Mouse (Mus musculus) spleen, adult 2 months (tissue): ENCODE measurements around the gene Rint1.

Experiments used
- CTCF ChIP-seq: fragments of 200-500 bp; IDR thresholded peaks from 2 replicates; pipeline ENCODE4 v1.5.1; 2011; ENCODE audit warnings: mild to moderate bottlenecking, inconsistent platforms; ENCODE audit not compliant: insufficient read depth, insufficient read length, insufficient replicate concordance; ENCODE audit errors: extremely low read depth
- POLR2A ChIP-seq: fragments of 200-500 bp; IDR thresholded peaks from 2 replicates; pipeline ENCODE4 v1.6.1; 2011; ENCODE audit warnings: low read depth, low read length, inconsistent platforms

GRCm38 (mm10) chr5:23856164-23856563, 68.7 kb downstream of the Rint1 start:
- TF ChIP-seq CTCF = no peak
- no peak for TF ChIP-seq POLR2A
